Mouse (Mus musculus): ENCODE results near the gene Vps4b. TPM values are rescaled to one million over a fixed set of nuclear protein-coding genes. Genes with fewer than 3 reads are reported as not detected.

Gene Vps4b
- polyA plus RNA-seq (2015; fragmentation: Nextera tagmentation; extraction: Ambion mirVana): 18.3 and 21.3 TPM in 2 replicates

DNA sequence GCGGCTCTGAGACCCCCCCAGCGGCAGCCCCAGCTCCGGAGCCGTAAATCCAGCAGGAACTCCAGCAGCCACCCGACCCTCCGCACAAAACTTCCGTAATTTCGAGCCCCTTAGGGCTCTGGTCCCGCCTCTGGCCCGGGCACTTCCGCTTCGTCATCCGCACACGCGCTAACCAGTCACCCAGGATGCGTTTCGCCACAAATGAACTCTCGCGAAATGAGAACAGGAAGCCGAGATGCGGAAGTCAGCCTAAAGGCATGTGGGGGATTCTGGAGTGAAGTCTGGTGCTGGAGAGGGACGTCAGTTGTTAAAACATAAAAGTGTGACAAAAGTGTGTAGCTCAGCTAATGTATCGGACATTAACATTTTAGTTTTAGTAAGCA is at the start of gene Vps4b:
TSS of gene Vps4b (minus strand) at position 187 of the 383 bp plus-strand sequence.
- Histone ChIP-seq H3K27me3 (no peaks in the 10 kb centered on the region), H3K36me3 (replicated peaks) (0 out of 2 replicates have a peak, but pooled peaks cover 4% of the 10 kb centered on the region), H3K27ac (replicated peaks) (peak within 1 kb of the TSS; percentile 89), H3K9ac (peak within 1 kb of the TSS; percentile 92), H3K4me3 (replicated peaks) (peak within 1 kb of the TSS; percentile 90), H3K4me2 (peak within 1 kb of the TSS; percentile 73), H3K9me3 (replicated peaks) (no peaks in the 10 kb centered on the region), H3K4me1 (replicated peaks) (peaks cover 16% of the 10 kb centered on the region)
- WGBS (ENCODE audit: insufficient replicate concordance): 0% methylated on average over 23 of the region's 23 CpGs
- ATAC-seq (ENCODE audit: insufficient read depth): peak; percentile 98

DNA sequence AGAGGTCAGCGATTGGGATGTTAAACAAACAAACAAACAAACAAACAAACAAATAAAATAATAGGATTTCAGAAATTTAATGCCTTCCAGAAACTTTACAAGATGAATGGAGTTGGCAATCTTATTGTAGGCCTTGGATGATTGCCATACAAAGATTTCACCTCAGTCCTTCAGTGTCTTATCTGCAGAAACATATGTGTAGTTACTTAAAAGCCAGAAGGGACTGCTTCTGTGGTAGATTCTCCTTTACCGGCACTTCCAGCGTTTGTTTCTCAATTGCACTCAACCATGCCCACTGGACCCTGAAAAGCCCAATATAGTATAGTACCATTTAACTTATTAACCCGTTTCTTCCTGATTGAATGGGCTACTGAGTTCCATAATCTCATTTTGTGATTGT is 32.3 kb upstream of the Vps4b start:
- 37% methylated on average over 4 of the region's 4 CpGs for WGBS (ENCODE audit: insufficient replicate concordance)
- no peak overlapping the region for H3K27ac ChIP-seq (replicated peaks)
- H3K4me3 ChIP-seq (replicated peaks): no peak overlapping the region
- no peaks in the 10 kb centered on the region for H3K9me3 ChIP-seq (replicated peaks)
- no peak for ATAC-seq (ENCODE audit: insufficient read depth)
- no peaks in the 10 kb centered on the region for H3K4me1 ChIP-seq (replicated peaks)
- no peaks in the 10 kb centered on the region for H3K36me3 ChIP-seq (replicated peaks)
- no peak overlapping the region for H3K4me2 ChIP-seq
- H3K27me3 ChIP-seq: no peaks in the 10 kb centered on the region
- no peak overlapping the region for H3K9ac ChIP-seq

DNA sequence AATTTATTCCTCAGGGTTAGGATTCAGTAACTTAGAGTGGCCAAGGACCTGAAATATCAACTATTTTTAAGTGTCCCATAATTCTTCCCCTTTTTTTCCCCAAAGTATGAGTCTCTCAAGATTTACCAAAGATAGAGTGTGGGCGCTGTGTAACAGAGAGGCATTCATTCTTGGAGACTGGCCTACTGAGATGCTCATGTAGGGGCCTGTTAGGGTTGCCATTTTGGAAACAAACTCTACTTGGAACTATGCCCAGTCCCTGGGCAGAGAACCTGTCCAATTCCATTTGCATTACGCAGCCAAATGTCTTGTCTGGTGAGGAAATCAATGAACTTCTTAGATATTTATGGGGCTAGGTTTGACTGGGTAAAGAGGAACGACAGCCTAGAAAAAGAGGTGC is 25.8 kb upstream of the Vps4b start:
- Histone ChIP-seq H3K27ac (replicated peaks) (no peak overlapping the region), H3K4me3 (replicated peaks) (no peak overlapping the region), H3K4me2 (no peak overlapping the region), H3K4me1 (replicated peaks) (no peaks in the 10 kb centered on the region), H3K27me3 (no peaks in the 10 kb centered on the region), H3K36me3 (replicated peaks) (no peaks in the 10 kb centered on the region), H3K9me3 (replicated peaks) (no peaks in the 10 kb centered on the region), H3K9ac (no peak overlapping the region)
- no peak for ATAC-seq (ENCODE audit: insufficient read depth)
- 63% methylated on average over 3 of the region's 3 CpGs for WGBS (ENCODE audit: insufficient replicate concordance)

DNA sequence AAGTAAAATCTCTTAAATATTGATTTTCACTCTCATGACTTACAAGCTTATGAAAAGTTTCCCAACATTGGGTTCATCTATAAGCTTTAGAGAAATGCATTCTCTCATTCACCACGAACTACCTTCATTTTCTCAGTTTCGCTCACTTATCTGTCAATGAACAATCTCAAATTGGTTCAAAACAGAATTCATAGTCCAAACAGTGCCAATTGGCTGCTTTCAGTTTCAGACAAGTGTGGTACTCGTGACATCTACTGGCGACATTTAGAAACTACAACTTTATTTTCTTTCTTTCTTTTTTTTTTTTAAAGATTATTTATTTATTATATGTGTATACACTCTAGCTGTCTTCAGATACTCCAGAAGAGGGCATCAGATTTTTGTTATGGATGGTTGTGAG is 21.8 kb upstream of the Vps4b start:
- Histone ChIP-seq H3K9me3 (replicated peaks) (no peaks in the 10 kb centered on the region), H3K4me1 (replicated peaks) (no peaks in the 10 kb centered on the region), H3K36me3 (replicated peaks) (no peaks in the 10 kb centered on the region), H3K4me3 (replicated peaks) (no peak overlapping the region), H3K9ac (no peak overlapping the region), H3K27me3 (no peaks in the 10 kb centered on the region), H3K27ac (replicated peaks) (no peak overlapping the region), H3K4me2 (no peak overlapping the region)
- WGBS (ENCODE audit: insufficient replicate concordance): 11% methylated on average over 4 of the region's 4 CpGs
- ATAC-seq (ENCODE audit: insufficient read depth): no peak

DNA sequence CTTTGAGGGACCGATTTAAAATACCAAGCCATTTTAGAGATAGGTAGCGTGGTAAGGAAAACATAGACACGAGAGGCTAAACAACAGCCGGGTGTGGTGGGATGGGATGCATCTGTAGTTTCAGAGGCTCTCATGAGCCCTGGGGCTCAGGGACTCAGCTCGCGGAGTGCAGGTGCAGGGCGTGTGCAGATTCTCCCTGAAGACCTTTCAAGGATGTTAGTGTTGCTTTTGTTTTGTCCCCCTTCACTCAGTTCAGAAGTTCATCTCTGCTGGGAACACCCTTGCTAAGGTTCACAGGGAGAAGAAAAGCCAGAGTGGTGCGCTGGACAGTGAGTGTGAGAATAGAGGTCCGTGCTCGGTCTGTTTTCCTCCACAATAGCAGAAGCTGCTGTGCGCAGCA is 20.2 kb upstream of the Vps4b start:
- Histone ChIP-seq H3K9me3 (replicated peaks) (no peaks in the 10 kb centered on the region), H3K27me3 (no peaks in the 10 kb centered on the region), H3K4me2 (no peak overlapping the region), H3K4me1 (replicated peaks) (no peaks in the 10 kb centered on the region), H3K36me3 (replicated peaks) (no peaks in the 10 kb centered on the region), H3K9ac (no peak overlapping the region), H3K27ac (replicated peaks) (no peak overlapping the region), H3K4me3 (replicated peaks) (no peak overlapping the region)
- ATAC-seq (ENCODE audit: insufficient read depth): no peak
- 73% methylated on average over 11 of the region's 11 CpGs for WGBS (ENCODE audit: insufficient replicate concordance)

DNA sequence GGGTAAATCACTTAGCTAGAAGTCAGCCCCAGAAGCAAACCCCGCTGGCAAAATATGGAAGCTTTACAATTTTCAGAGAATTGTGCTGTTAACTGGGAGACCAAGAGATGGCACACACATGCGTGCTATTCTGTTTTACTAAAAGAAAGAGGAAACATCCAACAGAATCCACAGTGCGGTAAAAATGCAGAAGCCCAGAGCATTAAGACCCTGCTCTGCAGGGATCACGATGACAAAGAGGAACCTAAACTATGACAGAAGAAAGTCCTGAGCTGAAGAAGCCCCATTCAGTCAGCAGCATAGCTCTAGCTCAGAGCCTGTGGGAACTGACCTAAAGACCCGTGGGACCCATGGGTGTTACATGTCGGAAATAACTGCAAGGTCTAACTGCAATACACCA is 18.7 kb upstream of the Vps4b start:
- 26% methylated on average over 6 of the region's 6 CpGs for WGBS (ENCODE audit: insufficient replicate concordance)
- Histone ChIP-seq H3K4me3 (replicated peaks) (no peak overlapping the region), H3K9ac (no peak overlapping the region), H3K27ac (replicated peaks) (no peak overlapping the region), H3K4me1 (replicated peaks) (no peaks in the 10 kb centered on the region), H3K4me2 (no peak overlapping the region), H3K36me3 (replicated peaks) (no peaks in the 10 kb centered on the region), H3K27me3 (no peaks in the 10 kb centered on the region), H3K9me3 (replicated peaks) (no peaks in the 10 kb centered on the region)
- no peak for ATAC-seq (ENCODE audit: insufficient read depth)

DNA sequence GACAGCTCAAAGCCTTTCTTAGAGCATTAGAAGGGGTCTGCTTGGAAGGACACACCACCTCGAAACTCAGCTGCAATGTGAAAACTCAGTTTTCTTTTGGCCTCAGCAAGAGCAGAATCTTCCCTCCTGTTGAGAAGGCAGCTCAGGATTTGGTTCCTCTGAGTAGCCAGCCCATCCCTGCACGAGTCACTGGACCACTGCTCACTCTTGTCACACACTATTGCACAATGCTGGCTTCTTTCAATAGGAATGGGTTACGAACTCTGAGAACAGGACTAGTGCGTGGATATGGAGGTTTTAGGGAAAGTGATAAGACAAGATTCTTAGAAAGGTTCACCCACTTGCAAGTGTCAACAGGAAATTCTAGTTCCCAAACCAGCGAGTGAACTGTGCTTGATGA is 18.3 kb upstream of the Vps4b start:
- 19% methylated on average over 5 of the region's 5 CpGs for WGBS (ENCODE audit: insufficient replicate concordance)
- Histone ChIP-seq H3K4me1 (replicated peaks) (no peaks in the 10 kb centered on the region), H3K36me3 (replicated peaks) (no peaks in the 10 kb centered on the region), H3K9ac (no peak overlapping the region), H3K4me3 (replicated peaks) (no peak overlapping the region), H3K9me3 (replicated peaks) (no peaks in the 10 kb centered on the region), H3K4me2 (no peak overlapping the region), H3K27ac (replicated peaks) (no peak overlapping the region), H3K27me3 (no peaks in the 10 kb centered on the region)
- no peak for ATAC-seq (ENCODE audit: insufficient read depth)

DNA sequence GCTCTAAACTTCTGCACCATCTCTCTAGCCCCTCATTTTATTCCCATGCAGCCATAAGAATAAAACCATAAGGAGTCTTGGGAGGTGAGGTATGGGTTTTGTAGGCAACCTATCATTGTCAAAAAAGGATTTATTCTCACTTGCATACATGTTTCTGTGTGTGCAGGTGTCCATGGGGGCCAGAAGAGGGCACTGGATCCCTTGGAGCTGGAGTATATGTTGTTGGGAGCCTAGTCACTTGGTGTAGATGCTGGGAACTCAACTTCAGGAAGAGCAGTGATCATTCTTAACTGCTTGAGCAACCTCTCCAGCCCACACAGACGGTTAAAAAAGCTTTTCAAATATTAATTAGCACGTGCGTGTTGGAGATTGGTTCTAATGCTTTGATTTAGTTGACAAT is 3.4 kb upstream of the Vps4b start:
- H3K27ac ChIP-seq (replicated peaks): no peak overlapping the region
- peaks cover 14% of the 10 kb centered on the region for H3K4me1 ChIP-seq (replicated peaks)
- H3K9ac ChIP-seq: no peak overlapping the region
- no peak for ATAC-seq (ENCODE audit: insufficient read depth)
- H3K4me2 ChIP-seq: no peak overlapping the region
- no peak overlapping the region for H3K4me3 ChIP-seq (replicated peaks)
- H3K9me3 ChIP-seq (replicated peaks): no peaks in the 10 kb centered on the region
- no peaks in the 10 kb centered on the region for H3K36me3 ChIP-seq (replicated peaks)
- H3K27me3 ChIP-seq: no peaks in the 10 kb centered on the region
- 76% methylated on average over 3 of the region's 3 CpGs for WGBS (ENCODE audit: insufficient replicate concordance)

DNA sequence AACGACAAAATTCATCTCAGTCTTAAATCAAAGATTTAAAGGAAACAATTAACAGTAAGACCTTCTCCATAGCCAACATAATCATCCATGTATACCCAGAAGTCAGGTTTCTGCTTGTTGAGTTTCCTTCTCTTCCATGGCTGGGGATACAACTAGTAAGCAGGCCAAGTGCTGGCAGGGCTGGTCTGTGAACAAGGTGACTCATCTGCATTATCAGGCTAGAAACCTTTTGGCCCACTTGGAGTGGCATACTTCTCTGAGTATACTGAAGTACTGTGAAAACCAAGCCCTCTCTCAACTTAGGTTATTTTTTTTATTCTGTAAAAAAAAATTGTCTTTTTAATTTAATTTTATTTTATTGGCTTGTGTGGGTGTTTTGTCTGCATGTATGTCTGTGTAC is 2.9 kb upstream of the Vps4b start:
- H3K9me3 ChIP-seq (replicated peaks): no peaks in the 10 kb centered on the region

DNA sequence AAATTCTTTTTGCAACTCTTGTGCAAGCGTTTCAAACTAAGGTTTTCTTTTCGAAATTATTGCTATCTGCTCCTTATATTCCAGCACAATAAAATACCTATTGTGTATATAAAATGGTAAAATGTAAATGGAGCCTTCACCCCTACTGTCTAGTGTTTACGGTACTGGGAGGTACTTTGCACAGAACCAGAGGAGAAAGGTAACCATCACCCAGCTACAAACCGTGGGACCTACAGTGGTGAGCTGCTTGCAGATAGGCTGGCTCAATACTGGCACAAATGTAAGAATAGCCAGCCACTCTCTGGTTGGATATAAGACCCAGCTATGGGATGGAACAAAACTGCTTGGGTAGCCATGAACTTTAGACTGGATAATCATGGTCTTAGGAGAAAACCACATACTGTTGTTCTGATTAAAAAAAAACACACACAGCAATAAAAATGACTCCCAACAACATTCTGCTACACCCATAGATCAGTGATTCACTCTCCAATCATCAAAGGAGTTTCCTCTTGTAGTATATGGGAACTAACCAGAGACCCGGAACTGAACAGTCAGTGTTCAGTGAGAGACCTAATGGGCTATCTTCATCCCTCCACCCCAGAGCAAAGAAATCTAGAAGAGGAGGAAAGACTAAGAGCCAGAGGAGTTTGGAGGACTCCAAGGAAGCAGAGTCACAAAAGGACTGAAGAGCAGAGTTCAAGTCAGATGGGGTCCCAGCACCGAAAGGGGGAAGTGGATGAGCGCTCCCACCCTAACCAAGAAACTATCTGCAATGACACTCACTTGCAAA is 655 bp upstream of the Vps4b start:
- Histone ChIP-seq H3K4me1 (replicated peaks) (peaks cover 16% of the 10 kb centered on the region), H3K27ac (replicated peaks) (no peak overlapping the region), H3K27me3 (no peaks in the 10 kb centered on the region), H3K9ac (peak overlapping the region; percentile 92; the same call in 1 of the 2 replicates), H3K36me3 (replicated peaks) (0 out of 2 replicates have a peak, but pooled peaks cover 4% of the 10 kb centered on the region), H3K4me3 (replicated peaks) (peak overlapping the region; percentile 90), H3K9me3 (replicated peaks) (no peaks in the 10 kb centered on the region), H3K4me2 (peak overlapping the region; percentile 73)
- ATAC-seq (ENCODE audit: insufficient read depth): no peak
- 49% methylated on average over 7 of the region's 7 CpGs for WGBS (ENCODE audit: insufficient replicate concordance)

More for the DNA sequence above, 2.9 kb upstream of the Vps4b start:
- Histone ChIP-seq H3K4me1 (replicated peaks) (peaks cover 16% of the 10 kb centered on the region), H3K4me3 (replicated peaks) (no peak overlapping the region), H3K4me2 (no peak overlapping the region), H3K9ac (no peak overlapping the region), H3K36me3 (replicated peaks) (no peaks in the 10 kb centered on the region), H3K27me3 (no peaks in the 10 kb centered on the region), H3K27ac (replicated peaks) (no peak overlapping the region)
- ATAC-seq (ENCODE audit: insufficient read depth): no peak
- WGBS (ENCODE audit: insufficient replicate concordance): 46% methylated on average over 1 of the region's 1 CpGs

DNA sequence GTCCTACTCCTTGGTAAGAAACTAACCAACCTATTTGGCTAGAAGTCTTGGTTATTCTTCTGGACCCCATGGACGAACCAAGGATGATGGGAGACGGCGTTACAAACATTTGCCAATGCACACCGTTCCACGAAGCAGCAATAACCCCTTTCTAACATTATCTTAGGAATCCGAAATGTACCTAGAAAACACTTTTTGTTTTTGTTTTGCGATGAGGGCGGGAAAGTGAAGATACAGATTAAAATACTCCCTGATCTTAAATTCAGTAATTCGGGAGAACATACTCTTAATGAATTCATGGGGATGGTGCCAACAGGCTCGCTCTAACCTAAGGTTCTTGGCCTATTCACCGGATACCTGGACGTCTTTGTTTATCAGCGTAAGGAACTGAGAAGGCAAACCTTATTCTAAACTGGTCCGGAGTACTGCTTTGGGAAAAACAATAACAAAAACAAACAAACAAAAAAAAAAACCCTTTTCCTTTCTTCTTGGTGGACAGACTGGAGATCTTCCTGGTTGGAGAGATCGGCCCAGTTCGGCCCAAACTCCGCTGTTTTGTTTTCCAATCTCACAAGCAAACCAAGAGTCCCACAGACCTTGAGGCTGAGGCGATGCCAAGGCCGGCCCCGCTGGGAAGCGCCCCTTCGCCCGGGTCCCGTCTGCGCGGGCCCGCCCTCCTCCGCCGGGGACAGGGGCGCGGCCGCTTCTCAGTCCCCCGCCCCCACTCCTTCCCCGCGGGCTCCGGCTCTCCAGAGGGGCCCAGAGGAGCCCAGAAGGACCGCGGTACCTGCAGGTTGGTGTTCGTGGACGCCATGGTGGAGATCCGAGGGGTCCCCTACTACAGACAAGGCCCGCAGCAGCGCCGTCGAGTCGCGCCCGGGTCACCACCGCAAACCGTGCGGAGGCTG is 640 bp downstream of the Vps4b start:
- 2% methylated on average over 51 of the region's 51 CpGs for WGBS (ENCODE audit: insufficient replicate concordance)
- H3K27me3 ChIP-seq: no peaks in the 10 kb centered on the region
- peak; percentile 94 for ATAC-seq (ENCODE audit: insufficient read depth)
- H3K4me3 ChIP-seq (replicated peaks): peak overlapping the region; percentile 90
- H3K36me3 ChIP-seq (replicated peaks): 0 out of 2 replicates have a peak, but pooled peaks cover 4% of the 10 kb centered on the region
- no peaks in the 10 kb centered on the region for H3K9me3 ChIP-seq (replicated peaks)
- H3K4me1 ChIP-seq (replicated peaks): peaks cover 16% of the 10 kb centered on the region
- H3K27ac ChIP-seq (replicated peaks): peak overlapping the region; percentile 89
- H3K4me2 ChIP-seq: peak overlapping the region; percentile 73
- H3K9ac ChIP-seq: peak overlapping the region; percentile 92
